Mouse (Mus musculus) v-Abl transformed pro-B cells (cell line): Measurements from ENCODE around the gene Trmt61a.

Experiments
- in situ Hi-C, 2 experiments: fragments of 400-800 bp; cut with MboI; formaldehyde crosslinking; loops; one replicate each; pipeline ENCODE4 v1.15.1; 2025; ENCODE audit not compliant: unreplicated experiment in 2 of 2

Gene Trmt61a

GRCm38 (mm10) chr12:111670976-111671375, 6.9 kb upstream of the Trmt61a start:
- in situ Hi-C loops = loop anchor here in 1 of 2 experiments (25.0 kb wide), 1 partner anchor 866 kb away; no protein-coding TSS in a partner anchor

- in situ Hi-C loops = loop anchor here in 1 of 2 experiments (25.0 kb wide), 1 partner anchor 866 kb away; no protein-coding TSS in a partner anchor
Measured at GRCm38 (mm10) chr12:111671431-111671902, 6.4 kb upstream of the Trmt61a start.

- in situ Hi-C loops = loop anchor here in 1 of 2 experiments (25.0 kb wide), 1 partner anchor 865 kb away; no protein-coding TSS in a partner anchor
Measured at GRCm38 (mm10) chr12:111672176-111672575, 5.7 kb upstream of the Trmt61a start, which contains the start of gene Ckb. Gene Ckb, minus strand, starts transcription at chr12:111672338.

- in situ Hi-C loops = loop anchor here in 1 of 2 experiments (25.0 kb wide), 1 partner anchor 865 kb away; no protein-coding TSS in a partner anchor
Measured at GRCm38 (mm10) chr12:111672581-111672980, 5.3 kb upstream of the Trmt61a start.

GRCm38 (mm10) chr12:111674850-111675486, 2.9 kb upstream of the Trmt61a start:
- in situ Hi-C loops = loop anchor here (25.0 kb wide), 1 partner anchor 862 kb away; no protein-coding TSS in a partner anchor

GRCm38 (mm10) chr12:111675797-111676580, 1.9 kb upstream of the Trmt61a start:
- in situ Hi-C loops = loop anchor here in 1 of 2 experiments (25.0 kb wide), 1 partner anchor 861 kb away; no protein-coding TSS in a partner anchor

- in situ Hi-C loops = loop anchor here in 1 of 2 experiments (25.0 kb wide), 1 partner anchor 860 kb away; no protein-coding TSS in a partner anchor
Measured at GRCm38 (mm10) chr12:111677421-111677820, 484 bp upstream of the Trmt61a start.

- in situ Hi-C loops = loop anchor here in 1 of 2 experiments (25.0 kb wide), 1 partner anchor 859 kb away; no protein-coding TSS in a partner anchor
Measured at GRCm38 (mm10) chr12:111678670-111678933, 697 bp downstream of the Trmt61a start.

GRCm38 (mm10) chr12:111678997-111679396, 1.1 kb downstream of the Trmt61a start:
- in situ Hi-C loops = loop anchor here in 1 of 2 experiments (25.0 kb wide), 1 partner anchor 858 kb away; no protein-coding TSS in a partner anchor

- in situ Hi-C loops = loop anchor here in 1 of 2 experiments (25.0 kb wide), 1 partner anchor 857 kb away; no protein-coding TSS in a partner anchor
Measured at GRCm38 (mm10) chr12:111680661-111681060, 2.8 kb downstream of the Trmt61a start.

GRCm38 (mm10) chr12:111681305-111681704, 3.4 kb downstream of the Trmt61a start:
- in situ Hi-C loops = loop anchor here in 1 of 2 experiments (25.0 kb wide), 1 partner anchor 856 kb away; no protein-coding TSS in a partner anchor

- in situ Hi-C loops = loop anchor here in 1 of 2 experiments (25.0 kb wide), 1 partner anchor 855 kb away; no protein-coding TSS in a partner anchor
Measured at GRCm38 (mm10) chr12:111682003-111682402, 4.1 kb downstream of the Trmt61a start.

- in situ Hi-C loops = loop anchor here in 1 of 2 experiments (25.0 kb wide), 1 partner anchor 854 kb away; no protein-coding TSS in a partner anchor
Measured at GRCm38 (mm10) chr12:111682806-111683205, 4.9 kb downstream of the Trmt61a start.

GRCm38 (mm10) chr12:111686390-111686789, 8.5 kb downstream of the Trmt61a start:
- in situ Hi-C loops = loop anchor here in 1 of 2 experiments (25.0 kb wide), 1 partner anchor 851 kb away; no protein-coding TSS in a partner anchor

GRCm38 (mm10) chr12:111687350-111688068, 9.6 kb downstream of the Trmt61a start:
- in situ Hi-C loops = loop anchor here in 1 of 2 experiments (25.0 kb wide), 1 partner anchor 850 kb away; no protein-coding TSS in a partner anchor

GRCm38 (mm10) chr12:111688069-111688428, 10.1 kb downstream of the Trmt61a start:
- in situ Hi-C loops = loop anchor here in 1 of 2 experiments (25.0 kb wide), 1 partner anchor 849 kb away; no protein-coding TSS in a partner anchor

GRCm38 (mm10) chr12:111689426-111689825, 11.5 kb downstream of the Trmt61a start:
- in situ Hi-C loops = loop anchor here in 1 of 2 experiments (25.0 kb wide), 1 partner anchor 848 kb away; no protein-coding TSS in a partner anchor

- in situ Hi-C loops = loop anchor here in 1 of 2 experiments (25.0 kb wide), 1 partner anchor 846 kb away; no protein-coding TSS in a partner anchor
Measured at GRCm38 (mm10) chr12:111691346-111691872, 13.5 kb downstream of the Trmt61a start.

GRCm38 (mm10) chr12:111692899-111693298, 15.0 kb downstream of the Trmt61a start:
- in situ Hi-C loops = loop anchor here in 1 of 2 experiments (25.0 kb wide), 1 partner anchor 844 kb away; no protein-coding TSS in a partner anchor
